Mouse (Mus musculus): ENCODE measurements around the gene Neurl3. TPM values are rescaled to one million over a fixed set of nuclear protein-coding genes. Genes with fewer than 3 reads are reported as not detected.
A peak's percentile ranks its signal among the peaks of the same experiment; 100 is the strongest.

Gene Neurl3
- polyA plus RNA-seq (2012; fragmentation: generic; extraction: Trizol), result 0.11 TPM

GRCm38 (mm10) chr1:36274455-36274854, at the start of gene Neurl3:
Gene Neurl3, minus strand, starts transcription at chr1:36274679.
- H3ac ChIP-seq (ENCODE audit: control insufficient read depth, insufficient read length), result no peak within 1 kb of the TSS
- no peaks in the 10 kb centered on the region for H3K27me3 ChIP-seq (ENCODE audit: control insufficient read depth, insufficient read depth, insufficient read length)
- H3K4me2 ChIP-seq (ENCODE audit: low read depth), result no peak within 1 kb of the TSS
- H3K36me3 ChIP-seq (ENCODE audit: control insufficient read depth, insufficient read depth), result no peaks in the 10 kb centered on the region
- H3K79me2 ChIP-seq (ENCODE audit: control insufficient read depth, insufficient read depth), result no peaks in the 10 kb centered on the region
- no peak within 1 kb of the TSS for H3K4me3 ChIP-seq
- TF ChIP-seq REST (IDR thresholded peaks at IDR 0.05; ENCODE audit: insufficient read depth, insufficient read length), result no peak
- TF ChIP-seq POLR2A (IDR thresholded peaks at IDR 0.05; ENCODE audit: insufficient read length, low read depth), result no peak
- no peak for TF ChIP-seq CEBPB (IDR thresholded peaks at IDR 0.05; ENCODE audit: insufficient read depth, poor library complexity, severe bottlenecking)
- no peak for TF ChIP-seq E2F4 (IDR thresholded peaks at IDR 0.05; ENCODE audit: insufficient read depth)
- TF ChIP-seq POLR2AphosphoS2 (IDR thresholded peaks at IDR 0.05; ENCODE audit: insufficient read length, low read depth), result no peak
- no peak for TF ChIP-seq USF1 (IDR thresholded peaks at IDR 0.05; ENCODE audit: low read depth)
- no peak for TF ChIP-seq MYOD1 (IDR thresholded peaks at IDR 0.05; ENCODE audit: control insufficient read depth in 1 of 3, insufficient read length in 2 of 3, low read depth in 2 of 3)
- no peak for TF ChIP-seq MAX (IDR thresholded peaks at IDR 0.05; ENCODE audit: low read depth)
- TF ChIP-seq MYOG (IDR thresholded peaks at IDR 0.05; ENCODE audit: control insufficient read depth in 1 of 3, insufficient read depth in 1 of 3, insufficient read length in 2 of 3, low read depth in 2 of 3), result no peak
- TF ChIP-seq TCF12 (IDR thresholded peaks at IDR 0.05; ENCODE audit: insufficient read depth, poor library complexity, severe bottlenecking), result no peak
- TF ChIP-seq SRF (IDR thresholded peaks at IDR 0.05; ENCODE audit: control insufficient read depth, insufficient read length, low read depth), result no peak
- TF ChIP-seq TCF3 (IDR thresholded peaks at IDR 0.05; ENCODE audit: insufficient read length, low read depth), result no peak

- TF ChIP-seq TCF12 (IDR thresholded peaks at IDR 0.05; ENCODE audit: insufficient read depth, poor library complexity, severe bottlenecking), result no peak
- peak; percentile 16 for TF ChIP-seq POLR2A (IDR thresholded peaks at IDR 0.05; ENCODE audit: insufficient read length, low read depth)
- TF ChIP-seq POLR2AphosphoS2 (IDR thresholded peaks at IDR 0.05; ENCODE audit: insufficient read length, low read depth), result peak; percentile 11
- Histone ChIP-seq H3K36me3 (ENCODE audit: control insufficient read depth, insufficient read depth) (peaks cover 28% of the 10 kb centered on the region), H3ac (ENCODE audit: control insufficient read depth, insufficient read length) (no peak overlapping the region), H3K79me2 (ENCODE audit: control insufficient read depth, insufficient read depth) (no peaks in the 10 kb centered on the region), H3K4me2 (ENCODE audit: low read depth) (no peak overlapping the region), H3K4me3 (no peak overlapping the region), H3K27me3 (ENCODE audit: control insufficient read depth, insufficient read depth, insufficient read length) (no peaks in the 10 kb centered on the region)
Observed at GRCm38 (mm10) chr1:36323746-36324448, 49.4 kb upstream of the Neurl3 start.

DNA sequence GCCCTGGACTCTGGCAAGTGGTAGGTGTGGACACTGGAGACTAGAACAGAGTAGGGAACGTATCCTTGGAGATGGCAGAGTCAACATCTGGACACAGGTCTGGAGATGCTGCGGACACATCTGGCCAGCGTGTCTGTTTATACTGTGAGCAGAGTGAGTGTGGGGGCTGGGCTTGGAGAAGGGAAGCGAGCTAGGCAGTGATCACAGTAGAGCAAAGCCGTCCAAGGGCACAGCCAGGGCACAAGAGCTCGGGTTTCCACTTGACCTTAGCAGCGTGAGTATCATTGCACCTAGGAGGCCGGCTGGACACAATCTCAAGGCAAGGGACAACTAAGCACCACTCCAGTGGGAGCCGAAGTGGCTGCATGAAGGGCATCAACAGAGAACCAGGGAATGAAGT, 48.6 kb upstream of the Neurl3 start:
- H3K36me3 ChIP-seq (ENCODE audit: control insufficient read depth, insufficient read depth), result peaks cover 31% of the 10 kb centered on the region
- TF ChIP-seq TCF12 (IDR thresholded peaks at IDR 0.05; ENCODE audit: insufficient read depth, poor library complexity, severe bottlenecking) (no peak), POLR2AphosphoS2 (IDR thresholded peaks at IDR 0.05; ENCODE audit: insufficient read length, low read depth) (peak; percentile 63)

DNA sequence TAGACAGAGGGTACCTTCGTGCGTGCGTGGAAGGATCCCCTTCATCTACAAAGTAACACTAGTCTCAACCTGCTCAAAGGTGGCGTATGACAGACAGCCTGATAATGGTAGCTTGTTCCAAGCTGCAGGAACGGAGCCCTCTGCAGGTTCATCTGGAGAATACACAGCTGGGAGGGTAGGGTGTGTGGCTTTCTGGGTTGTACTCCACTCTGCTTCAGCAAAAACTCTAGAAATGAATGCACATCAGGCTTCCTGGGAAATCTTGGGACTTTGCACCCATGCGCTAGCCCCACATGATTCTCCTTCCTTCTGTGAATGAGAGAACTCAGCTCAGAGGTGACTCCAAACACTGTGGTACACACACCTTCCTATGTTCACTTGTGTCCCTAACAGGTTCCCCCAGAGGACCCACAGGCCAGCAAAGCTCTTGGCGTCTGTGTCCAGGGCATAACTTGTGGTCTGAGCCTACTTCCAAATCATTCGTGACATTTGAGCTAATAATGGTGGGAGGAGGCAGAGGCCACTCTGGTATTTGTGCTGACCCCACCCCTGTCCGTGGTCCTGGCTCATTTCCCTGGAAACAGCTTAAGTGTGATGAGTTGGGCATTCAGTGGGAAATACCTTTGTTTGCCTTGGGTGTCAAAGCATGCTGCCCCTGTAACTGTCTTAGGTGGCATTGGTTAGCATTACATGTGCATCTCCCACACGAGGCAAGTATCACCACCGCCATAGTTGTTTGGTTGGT, 47.5 kb upstream of the Neurl3 start:
- Histone ChIP-seq H3K4me2 (ENCODE audit: low read depth) (no peak overlapping the region), H3K36me3 (ENCODE audit: control insufficient read depth, insufficient read depth) (peaks cover 32% of the 10 kb centered on the region), H3ac (ENCODE audit: control insufficient read depth, insufficient read length) (no peak overlapping the region), H3K79me2 (ENCODE audit: control insufficient read depth, insufficient read depth) (peaks cover 2% of the 10 kb centered on the region), H3K4me3 (no peak overlapping the region), H3K27me3 (ENCODE audit: control insufficient read depth, insufficient read depth, insufficient read length) (no peaks in the 10 kb centered on the region)
- TF ChIP-seq REST (IDR thresholded peaks at IDR 0.05; ENCODE audit: insufficient read depth, insufficient read length), result peak; percentile 50
- peak; percentile 10 for TF ChIP-seq POLR2A (IDR thresholded peaks at IDR 0.05; ENCODE audit: insufficient read length, low read depth)
- TF ChIP-seq TCF12 (IDR thresholded peaks at IDR 0.05; ENCODE audit: insufficient read depth, poor library complexity, severe bottlenecking), result no peak
- TF ChIP-seq POLR2AphosphoS2 (IDR thresholded peaks at IDR 0.05; ENCODE audit: insufficient read length, low read depth), result peak; percentile 71

More for the DNA sequence above, 48.6 kb upstream of the Neurl3 start:
- no peak overlapping the region for H3ac ChIP-seq (ENCODE audit: control insufficient read depth, insufficient read length)
- no peak overlapping the region for H3K4me3 ChIP-seq
- H3K79me2 ChIP-seq (ENCODE audit: control insufficient read depth, insufficient read depth), result no peaks in the 10 kb centered on the region
- no peaks in the 10 kb centered on the region for H3K27me3 ChIP-seq (ENCODE audit: control insufficient read depth, insufficient read depth, insufficient read length)
- H3K4me2 ChIP-seq (ENCODE audit: low read depth), result no peak overlapping the region

DNA sequence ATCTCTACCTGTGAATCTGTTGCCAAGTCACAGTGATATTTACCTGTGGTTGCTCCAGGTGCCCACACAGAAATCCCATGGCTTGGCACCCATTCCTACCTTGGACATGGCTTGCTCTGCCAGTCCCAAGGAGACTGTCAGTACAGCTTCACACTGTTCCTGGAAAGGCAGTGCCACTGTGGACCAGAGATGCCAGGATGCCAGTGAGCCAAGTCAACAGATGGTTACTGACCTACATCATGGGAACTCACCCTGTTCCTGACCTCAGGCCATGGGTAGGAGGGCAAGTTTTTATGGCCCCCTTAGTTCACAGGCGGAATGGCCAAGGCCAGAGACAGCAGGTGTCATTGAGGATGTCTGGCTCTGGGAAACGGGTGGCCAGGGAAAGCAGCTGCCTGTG, 46.7 kb upstream of the Neurl3 start:
- TF ChIP-seq TCF12 (IDR thresholded peaks at IDR 0.05; ENCODE audit: insufficient read depth, poor library complexity, severe bottlenecking), result no peak
- no peak for TF ChIP-seq E2F4 (IDR thresholded peaks at IDR 0.05; ENCODE audit: insufficient read depth)
- TF ChIP-seq POLR2AphosphoS2 (IDR thresholded peaks at IDR 0.05; ENCODE audit: insufficient read length, low read depth), result peak; percentile 73
- no peak for TF ChIP-seq USF1 (IDR thresholded peaks at IDR 0.05; ENCODE audit: low read depth)
- TF ChIP-seq CEBPB (IDR thresholded peaks at IDR 0.05; ENCODE audit: insufficient read depth, poor library complexity, severe bottlenecking), result no peak
- TF ChIP-seq SRF (IDR thresholded peaks at IDR 0.05; ENCODE audit: control insufficient read depth, insufficient read length, low read depth), result no peak
- peak in 1 of 3 experiments; percentile 29 for TF ChIP-seq MYOG (IDR thresholded peaks at IDR 0.05; ENCODE audit: control insufficient read depth in 1 of 3, insufficient read depth in 1 of 3, insufficient read length in 2 of 3, low read depth in 2 of 3)
- TF ChIP-seq REST (IDR thresholded peaks at IDR 0.05; ENCODE audit: insufficient read depth, insufficient read length), result no peak
- TF ChIP-seq POLR2A (IDR thresholded peaks at IDR 0.05; ENCODE audit: insufficient read length, low read depth), result peak; percentile 44
- TF ChIP-seq MYOD1 (IDR thresholded peaks at IDR 0.05; ENCODE audit: control insufficient read depth in 1 of 3, insufficient read length in 2 of 3, low read depth in 2 of 3), result peak in 1 of 3 experiments; percentile 28
- no peak for TF ChIP-seq MAX (IDR thresholded peaks at IDR 0.05; ENCODE audit: low read depth)
- no peak for TF ChIP-seq TCF3 (IDR thresholded peaks at IDR 0.05; ENCODE audit: insufficient read length, low read depth)
- Histone ChIP-seq H3K36me3 (ENCODE audit: control insufficient read depth, insufficient read depth) (peaks cover 40% of the 10 kb centered on the region), H3K4me3 (no peak overlapping the region), H3K79me2 (ENCODE audit: control insufficient read depth, insufficient read depth) (peaks cover 11% of the 10 kb centered on the region), H3K4me2 (ENCODE audit: low read depth) (no peak overlapping the region), H3ac (ENCODE audit: control insufficient read depth, insufficient read length) (no peak overlapping the region), H3K27me3 (ENCODE audit: control insufficient read depth, insufficient read depth, insufficient read length) (no peaks in the 10 kb centered on the region)
